Mouse (Mus musculus) heart, embryonic 15.5 days (tissue): ENCODE data around the gene Abcg1. TPM values are rescaled to one million over a fixed set of nuclear protein-coding genes. Genes with fewer than 3 reads are reported as not detected.

ENCODE experiments used
- ATAC-seq: fragments of 200-750 bp; cut with Nextera tagmentation; replicated peaks from 2 replicates; pipeline ENCODE4 v1.8.0; 2017; ENCODE audit warnings: low read depth, moderate TSS enrichment; ENCODE audit not compliant: insufficient number of reproducible peaks, insufficient read depth, low FRiP score
- H3K27ac ChIP-seq: fragments of 300-500 bp; sonication (generic); 2 replicates; pipeline ENCODE4 v1.5.1; 2015; ENCODE audit warnings: mild to moderate bottlenecking, inconsistent platforms
- H3K27me3 ChIP-seq: fragments of 300-500 bp; sonication (generic); 2 replicates; pipeline ENCODE4 v1.6.1; 2015; ENCODE audit warnings: inconsistent platforms
- H3K36me3 ChIP-seq: fragments of 300-500 bp; sonication (generic); 2 replicates; pipeline ENCODE4 v1.6.1; 2015; ENCODE audit warnings: mild to moderate bottlenecking, inconsistent platforms
- H3K4me1 ChIP-seq: fragments of 300-500 bp; sonication (generic); replicated peaks from 2 replicates; pipeline ENCODE4 v1.6.1; 2015; ENCODE audit warnings: inconsistent platforms
- H3K4me2 ChIP-seq: fragments of 300-500 bp; sonication (generic); 2 replicates; pipeline ENCODE4 v1.6.1; 2015; ENCODE audit warnings: inconsistent platforms, mild to moderate bottlenecking, moderate library complexity
- H3K4me3 ChIP-seq: fragments of 300-500 bp; sonication (generic); 2 replicates; pipeline ENCODE4 v1.5.1; 2015; ENCODE audit warnings: mild to moderate bottlenecking, inconsistent platforms
- H3K9ac ChIP-seq: fragments of 300-500 bp; sonication (generic); 2 replicates; pipeline ENCODE4 v1.6.1; 2015; ENCODE audit warnings: mild to moderate bottlenecking, inconsistent platforms
- H3K9me3 ChIP-seq: fragments of 300-500 bp; sonication (generic); replicated peaks from 2 replicates; pipeline ENCODE4 v1.6.1; 2016; ENCODE audit warnings: inconsistent platforms
- WGBS: fragments of 180-500 bp; shearing (Covaris S2); methylation state at CpG from one replicate; pipeline ENCODE4 v1.1.7; 2015; ENCODE audit warnings: mixed read lengths; 5-methylcytosine and 5-hydroxymethylcytosine counted together
- polyA plus RNA-seq: library from polyadenylated mRNA; unstranded; fragments of >200 nt; fragmentation: Nextera tagmentation; extraction: Ambion mirVana; gene quantifications from 2 replicates; pipeline ENCODE4 v1.2.1, GENCODE M21; 2015

Abcg1 gene
- polyA plus RNA-seq: 10.4 and 12.1 TPM in 2 replicates

DNA sequence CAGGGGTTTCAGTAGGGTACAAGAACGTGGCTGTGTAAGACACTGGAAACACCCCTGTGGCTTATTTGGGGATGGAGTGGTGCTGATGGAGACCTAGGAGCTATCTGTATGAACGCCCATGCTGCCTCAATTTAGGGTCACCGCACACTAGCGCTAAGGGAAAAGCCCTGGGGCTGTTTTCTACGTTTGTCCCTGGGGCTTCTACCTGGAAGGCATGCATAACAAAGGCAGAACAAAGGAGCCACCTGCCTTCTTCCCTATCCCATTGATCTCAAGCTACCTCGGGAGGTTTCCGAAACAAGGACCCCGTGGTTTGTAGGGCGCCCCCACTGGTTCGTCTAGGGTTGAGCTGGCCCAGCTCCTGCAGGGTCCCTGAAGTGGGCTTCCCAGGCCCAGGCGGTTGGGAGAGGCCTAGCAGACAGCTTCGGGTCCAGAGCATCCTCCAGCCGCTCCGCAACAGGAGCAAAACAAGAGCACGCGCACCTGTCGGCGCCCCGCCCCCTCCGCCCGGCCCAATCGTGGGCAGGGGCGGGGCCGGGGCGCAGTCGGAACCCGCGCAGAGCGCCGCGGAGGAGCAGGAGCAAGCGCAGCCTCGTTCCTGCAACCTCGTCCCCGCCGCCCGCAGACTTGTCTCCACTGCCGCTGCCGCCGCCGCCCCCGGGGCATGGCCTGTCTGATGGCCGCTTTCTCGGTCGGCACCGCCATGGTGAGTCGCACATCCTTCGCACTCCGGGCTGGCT is at the start of gene Abcg1:
Abcg1 (plus strand) TSS at position 525 of the 740 bp plus-strand sequence.
- peak within 1 kb of the TSS; percentile 66 for H3K27ac ChIP-seq
- 3% methylated on average over 49 of the region's 49 CpGs for WGBS

DNA sequence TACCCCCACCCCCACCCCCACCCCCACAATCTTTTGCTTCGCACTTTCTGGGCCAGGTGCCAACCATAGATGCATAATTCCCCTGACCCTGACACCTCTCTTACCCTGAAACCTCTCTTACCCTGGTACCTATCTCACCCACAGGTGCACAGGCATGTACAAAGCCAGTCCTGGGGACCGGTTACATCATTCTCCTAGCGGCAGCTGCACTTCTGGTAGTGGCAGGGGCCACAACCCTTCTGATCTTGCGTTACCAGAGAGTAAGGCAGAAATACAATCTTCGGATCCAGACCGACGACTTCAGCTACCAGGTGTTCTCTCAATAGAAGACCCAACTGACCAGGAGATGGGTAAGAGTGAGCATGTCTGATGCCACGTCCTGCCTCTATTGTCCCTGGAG is 49.1 kb upstream of the Abcg1 start:
- Histone ChIP-seq H3K36me3 (no peaks in the 10 kb centered on the region), H3K9ac (no peak overlapping the region), H3K4me1 (no peaks in the 10 kb centered on the region), H3K27ac (no peak overlapping the region), H3K4me2 (no peak overlapping the region), H3K9me3 (no peaks in the 10 kb centered on the region), H3K4me3 (no peak overlapping the region), H3K27me3 (no peaks in the 10 kb centered on the region)
- WGBS: 83% methylated on average over 8 of the region's 8 CpGs
- no peak for ATAC-seq

More for the DNA sequence above, at the start of gene Abcg1:
- Histone ChIP-seq H3K4me2 (peak within 1 kb of the TSS; percentile 99), H3K4me1 (peaks cover 45% of the 10 kb centered on the region), H3K27me3 (0 out of 2 replicates have a peak, but pooled peaks cover 7% of the 10 kb centered on the region), H3K9me3 (0 out of 2 replicates have a peak, but pooled peaks cover 7% of the 10 kb centered on the region), H3K4me3 (peak within 1 kb of the TSS; percentile 73), H3K9ac (peak within 1 kb of the TSS; percentile 61), H3K36me3 (no peaks in the 10 kb centered on the region)
- peak; percentile 62 for ATAC-seq

DNA sequence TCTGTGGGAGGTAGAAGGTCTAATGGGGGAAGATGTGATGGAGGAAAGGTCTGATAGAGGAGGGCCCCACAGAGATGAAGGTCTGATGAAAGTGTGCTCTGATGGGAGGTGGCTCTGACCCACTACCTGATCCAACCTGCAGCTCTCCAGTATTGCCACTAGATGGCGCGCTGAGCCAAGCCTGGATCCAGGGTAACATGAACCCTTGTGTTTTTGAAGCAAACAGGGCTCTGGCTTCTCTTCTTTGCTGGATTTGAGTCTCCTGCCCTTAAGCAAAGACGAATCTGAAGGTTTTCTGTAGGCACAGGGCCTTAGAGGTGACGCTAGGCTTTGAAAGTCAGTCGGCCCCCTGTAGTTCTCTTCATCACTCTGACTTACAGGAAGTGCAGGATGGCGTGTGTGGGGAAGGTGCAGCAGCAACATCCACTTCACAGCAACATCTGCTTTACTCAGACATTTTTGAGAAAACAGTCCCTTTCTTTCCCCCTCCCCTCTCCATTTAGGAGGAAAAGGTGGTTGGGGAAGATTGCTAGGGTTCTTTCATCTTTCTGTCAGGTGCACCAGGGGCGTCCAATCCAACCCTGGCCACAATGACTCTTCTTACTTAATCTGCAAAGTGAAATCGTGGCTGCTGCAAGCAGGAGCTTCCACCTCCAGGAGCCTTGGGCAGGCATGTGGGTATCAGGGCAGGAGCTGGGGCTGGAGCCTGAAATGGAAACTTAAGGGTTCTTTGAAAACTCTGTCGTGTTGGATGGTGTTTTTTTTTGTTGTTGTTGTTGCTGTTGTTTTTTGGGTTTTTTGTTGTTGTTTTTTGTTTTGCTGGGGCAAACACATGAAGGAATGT is 45.7 kb upstream of the Abcg1 start:
- ATAC-seq: no peak
- Histone ChIP-seq H3K9ac (no peak overlapping the region), H3K4me1 (no peaks in the 10 kb centered on the region), H3K4me3 (no peak overlapping the region), H3K9me3 (no peaks in the 10 kb centered on the region), H3K36me3 (no peaks in the 10 kb centered on the region), H3K27me3 (no peaks in the 10 kb centered on the region), H3K27ac (no peak overlapping the region), H3K4me2 (no peak overlapping the region)
- 34% methylated on average over 9 of the region's 9 CpGs for WGBS

DNA sequence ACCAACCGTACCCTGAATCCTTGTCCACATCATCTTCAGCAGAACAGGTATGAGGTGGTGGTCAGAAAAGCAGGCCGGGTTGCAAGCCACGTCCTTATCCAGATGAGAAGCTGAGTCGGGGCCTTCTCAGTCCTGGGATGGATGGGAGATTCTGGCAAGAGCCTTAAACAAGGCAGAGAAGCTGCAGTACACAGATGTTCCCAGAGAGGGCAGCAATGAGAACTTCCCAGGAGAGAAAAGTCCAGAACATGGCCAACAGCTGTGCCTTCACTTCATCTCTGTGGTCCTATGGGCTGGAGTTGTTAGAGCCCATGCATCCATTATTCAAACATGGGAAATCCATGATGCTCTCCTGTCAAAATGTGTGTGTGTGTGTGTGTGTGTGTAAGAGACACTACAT is 39.2 kb upstream of the Abcg1 start:
- Histone ChIP-seq H3K9ac (no peak overlapping the region), H3K4me3 (no peak overlapping the region), H3K36me3 (no peaks in the 10 kb centered on the region), H3K27me3 (no peaks in the 10 kb centered on the region), H3K4me1 (peaks cover 8% of the 10 kb centered on the region), H3K27ac (no peak overlapping the region), H3K9me3 (no peaks in the 10 kb centered on the region), H3K4me2 (no peak overlapping the region)
- 60% methylated on average over 4 of the region's 4 CpGs for WGBS
- ATAC-seq: no peak

DNA sequence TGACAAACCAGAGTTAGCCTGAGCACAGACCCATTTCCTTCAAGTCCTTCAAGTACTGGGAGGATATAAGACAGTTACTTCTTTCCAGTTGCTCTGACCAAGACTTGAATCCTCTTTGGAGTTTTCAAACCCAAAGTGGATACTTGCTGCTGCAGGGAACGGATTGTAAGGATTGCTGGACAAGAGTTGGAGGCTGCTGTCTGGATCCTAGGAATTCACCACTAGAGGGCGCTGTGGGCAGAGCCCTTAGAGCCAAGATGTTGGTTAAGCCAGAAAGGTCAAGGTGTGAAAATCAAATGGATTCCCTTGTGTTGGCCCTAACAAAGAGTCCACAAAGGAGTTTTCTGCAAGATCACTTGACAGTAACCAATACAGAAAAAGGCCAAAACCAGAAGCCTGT is 38.0 kb upstream of the Abcg1 start:
- no peak overlapping the region for H3K4me2 ChIP-seq
- no peak for ATAC-seq
- no peak overlapping the region for H3K4me3 ChIP-seq

DNA sequence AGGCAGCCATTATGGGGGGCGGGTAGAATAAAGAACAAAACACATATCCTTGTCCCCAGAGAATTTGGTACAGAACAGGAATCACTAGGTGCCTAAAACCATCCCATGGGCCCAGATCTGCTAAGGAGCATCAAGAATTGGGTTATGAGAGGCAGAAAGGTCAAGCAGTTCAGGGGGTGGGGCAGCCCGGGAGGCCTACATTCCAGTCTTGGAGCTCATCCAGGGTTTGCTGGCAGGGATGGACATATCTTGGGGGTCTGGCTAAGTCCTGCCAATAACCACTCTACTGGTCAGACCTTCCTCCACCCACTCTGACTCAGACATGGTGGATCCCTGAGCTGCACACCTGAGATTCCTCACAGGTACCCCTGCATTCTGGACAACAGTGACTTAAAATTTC is 37.4 kb upstream of the Abcg1 start:
- no peaks in the 10 kb centered on the region for H3K9me3 ChIP-seq
- no peak overlapping the region for H3K4me3 ChIP-seq
- H3K4me2 ChIP-seq: no peak overlapping the region
- H3K9ac ChIP-seq: no peak overlapping the region
- WGBS: 46% methylated on average over 2 of the region's 2 CpGs
- no peak for ATAC-seq
- H3K27me3 ChIP-seq: no peaks in the 10 kb centered on the region
- H3K27ac ChIP-seq: no peak overlapping the region
- peaks cover 8% of the 10 kb centered on the region for H3K4me1 ChIP-seq
- H3K36me3 ChIP-seq: no peaks in the 10 kb centered on the region

More for the DNA sequence above, 38.0 kb upstream of the Abcg1 start:
- Histone ChIP-seq H3K27ac (no peak overlapping the region), H3K27me3 (no peaks in the 10 kb centered on the region), H3K9ac (no peak overlapping the region), H3K4me1 (peaks cover 8% of the 10 kb centered on the region), H3K9me3 (no peaks in the 10 kb centered on the region), H3K36me3 (no peaks in the 10 kb centered on the region)
- WGBS: 6% methylated on average over 2 of the region's 2 CpGs

DNA sequence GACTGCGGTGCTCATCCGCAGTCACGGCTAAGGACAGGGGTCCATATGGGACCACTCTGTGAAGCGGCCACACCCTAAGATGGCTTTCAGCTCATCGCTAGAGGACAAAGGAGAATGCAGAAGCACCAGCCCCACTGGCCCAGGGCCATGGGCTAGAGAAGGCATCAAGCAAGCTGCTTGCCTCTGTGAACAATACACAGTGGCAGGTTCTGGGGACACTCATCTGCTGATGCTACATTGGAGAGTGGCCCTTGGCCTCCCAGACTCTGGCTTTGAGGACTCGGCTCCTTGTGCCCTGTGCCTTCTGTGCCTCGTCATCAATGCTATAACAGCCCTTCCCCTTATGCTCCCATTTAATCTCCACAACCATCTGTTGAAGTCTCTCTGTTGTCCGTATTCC is 36.2 kb upstream of the Abcg1 start:
- peaks cover 8% of the 10 kb centered on the region for H3K4me1 ChIP-seq
- H3K36me3 ChIP-seq: no peaks in the 10 kb centered on the region
- no peaks in the 10 kb centered on the region for H3K9me3 ChIP-seq
- H3K9ac ChIP-seq: no peak overlapping the region
- no peak overlapping the region for H3K27ac ChIP-seq
- ATAC-seq: no peak
- 80% methylated on average over 8 of the region's 8 CpGs for WGBS
- H3K4me2 ChIP-seq: no peak overlapping the region
- H3K4me3 ChIP-seq: no peak overlapping the region
- H3K27me3 ChIP-seq: no peaks in the 10 kb centered on the region

DNA sequence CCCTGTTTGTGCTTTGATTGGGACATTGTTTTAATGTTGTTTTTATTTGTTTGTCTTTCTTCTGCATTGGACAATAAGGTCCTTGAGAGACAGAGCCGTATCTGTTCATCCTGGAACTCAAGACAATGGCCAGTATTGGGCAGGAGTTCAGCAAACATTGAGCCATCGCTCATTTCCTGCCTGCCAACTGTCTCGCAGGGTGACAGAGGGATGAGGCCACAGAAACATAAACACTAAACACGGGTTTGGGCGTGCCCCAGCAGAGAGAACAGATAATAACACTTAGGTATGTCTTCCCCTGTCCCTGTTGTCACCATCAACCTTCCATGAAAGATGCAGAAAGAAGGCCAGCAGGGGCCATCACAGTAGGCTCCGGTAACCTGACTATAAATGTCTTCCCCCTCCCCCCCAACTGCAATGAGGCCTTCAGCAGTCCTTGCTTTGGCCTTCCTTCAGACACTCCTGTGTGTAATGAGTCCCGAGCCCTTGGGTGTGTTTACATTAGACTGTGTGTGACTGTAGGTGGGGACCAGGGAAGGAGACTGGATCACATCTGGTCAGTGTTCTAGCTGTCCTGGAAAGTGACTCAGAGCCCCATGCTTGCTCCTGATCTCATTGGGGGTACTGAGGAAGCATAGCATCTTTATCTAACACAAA is 33.2 kb upstream of the Abcg1 start:
- H3K4me1 ChIP-seq: peaks cover 8% of the 10 kb centered on the region
- H3K27me3 ChIP-seq: no peaks in the 10 kb centered on the region
- H3K9me3 ChIP-seq: no peaks in the 10 kb centered on the region
- H3K4me3 ChIP-seq: no peak overlapping the region
- 52% methylated on average over 7 of the region's 7 CpGs for WGBS
- H3K36me3 ChIP-seq: no peaks in the 10 kb centered on the region
- no peak overlapping the region for H3K4me2 ChIP-seq
- no peak for ATAC-seq
- no peak overlapping the region for H3K27ac ChIP-seq
- H3K9ac ChIP-seq: no peak overlapping the region

DNA sequence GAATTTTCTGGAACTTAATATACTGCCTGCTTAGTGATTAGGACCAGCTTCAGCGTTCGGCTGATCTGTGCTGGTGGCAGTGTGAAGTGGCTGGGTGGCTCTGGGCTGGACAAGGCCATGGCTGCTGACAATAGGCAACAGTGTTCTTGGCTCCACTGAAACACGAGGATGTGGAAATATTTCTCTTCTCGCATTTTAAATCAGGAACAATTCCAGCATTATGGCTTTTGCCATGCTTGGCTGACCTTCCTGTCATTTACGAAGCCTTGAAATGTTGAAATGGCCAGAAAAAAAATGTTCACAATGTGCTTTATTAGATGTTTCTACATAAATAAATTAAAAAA is 32.7 kb upstream of the Abcg1 start:
- WGBS: 58% methylated on average over 5 of the region's 5 CpGs
- H3K36me3 ChIP-seq: no peaks in the 10 kb centered on the region
- no peak overlapping the region for H3K4me3 ChIP-seq
- H3K4me2 ChIP-seq: no peak overlapping the region
- no peaks in the 10 kb centered on the region for H3K9me3 ChIP-seq
- peaks cover 6% of the 10 kb centered on the region for H3K4me1 ChIP-seq
- no peak for ATAC-seq
- no peak overlapping the region for H3K9ac ChIP-seq
- no peak overlapping the region for H3K27ac ChIP-seq
- no peaks in the 10 kb centered on the region for H3K27me3 ChIP-seq

DNA sequence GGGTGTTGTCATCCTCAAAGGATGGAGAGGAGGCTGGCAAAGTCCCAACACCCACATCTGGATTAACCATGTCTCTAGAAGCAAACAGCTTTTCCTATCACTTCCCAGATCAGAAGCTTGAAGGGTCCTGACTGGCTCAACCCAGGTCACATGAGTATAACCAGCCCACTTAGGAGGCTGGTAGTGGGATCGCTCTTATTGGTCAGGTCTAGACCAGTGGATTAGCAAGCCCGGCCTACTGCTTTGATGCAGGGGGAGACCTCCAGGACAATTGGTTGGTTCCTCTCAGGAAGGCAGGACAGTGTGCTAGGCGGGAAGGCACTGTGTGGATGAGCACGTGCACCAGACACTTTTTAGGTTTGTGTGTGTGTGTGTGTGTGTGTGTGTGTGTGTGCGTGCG is 30.5 kb upstream of the Abcg1 start:
- no peak for ATAC-seq
- Histone ChIP-seq H3K27me3 (no peaks in the 10 kb centered on the region), H3K4me1 (no peaks in the 10 kb centered on the region), H3K27ac (no peak overlapping the region), H3K36me3 (no peaks in the 10 kb centered on the region), H3K9ac (no peak overlapping the region), H3K4me3 (no peak overlapping the region), H3K9me3 (no peaks in the 10 kb centered on the region), H3K4me2 (no peak overlapping the region)
- 83% methylated on average over 6 of the region's 6 CpGs for WGBS

DNA sequence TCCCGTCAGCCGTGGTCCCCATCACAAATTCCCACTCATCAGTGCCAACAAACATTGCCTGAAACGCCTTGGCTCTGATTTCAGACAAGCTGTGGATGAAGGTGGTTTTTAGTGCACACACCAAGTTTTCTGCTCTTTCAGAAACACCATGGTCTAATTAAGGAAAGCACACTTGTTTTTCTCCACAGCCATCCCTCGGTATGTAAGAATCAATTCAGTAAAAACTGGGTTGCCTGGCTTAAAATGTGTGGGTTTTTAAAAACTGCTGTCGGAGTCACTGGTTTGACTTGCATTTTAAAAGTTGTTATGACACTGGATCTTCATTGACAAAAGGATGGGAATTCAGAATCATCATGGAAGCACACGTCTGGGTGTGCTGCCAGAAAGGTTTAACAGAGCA is 29.8 kb upstream of the Abcg1 start:
- Histone ChIP-seq H3K9ac (no peak overlapping the region), H3K27me3 (no peaks in the 10 kb centered on the region), H3K27ac (no peak overlapping the region), H3K4me3 (no peak overlapping the region), H3K36me3 (no peaks in the 10 kb centered on the region), H3K4me1 (no peaks in the 10 kb centered on the region), H3K4me2 (no peak overlapping the region), H3K9me3 (no peaks in the 10 kb centered on the region)
- no peak for ATAC-seq
- 82% methylated on average over 6 of the region's 6 CpGs for whole genome bisulfite sequencing
